Mouse (Mus musculus): ENCODE measurements around the gene Plcg1.

Gene Plcg1

DNA sequence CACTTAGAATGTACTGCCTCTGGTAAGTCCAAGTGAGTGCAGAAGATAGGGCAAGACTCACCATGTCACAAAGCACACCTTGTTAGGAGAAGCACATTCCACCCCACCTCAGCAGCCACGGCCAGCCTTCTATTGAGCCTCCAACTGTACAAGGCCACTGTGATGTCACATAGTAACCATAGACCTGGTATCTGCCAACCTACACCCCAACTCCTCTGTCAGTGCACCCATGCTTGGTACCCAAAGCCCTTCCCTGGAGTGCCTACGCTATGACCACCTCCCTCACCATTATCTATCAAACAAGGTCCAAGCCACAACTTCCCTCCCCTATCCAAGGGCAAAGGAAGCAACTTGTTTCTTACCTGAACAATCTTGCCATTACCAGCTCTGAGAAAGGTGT, 37.9 kb downstream of the Plcg1 start:
- DNase-seq (ENCODE audit: low read depth, low spot score): no peak

DNA sequence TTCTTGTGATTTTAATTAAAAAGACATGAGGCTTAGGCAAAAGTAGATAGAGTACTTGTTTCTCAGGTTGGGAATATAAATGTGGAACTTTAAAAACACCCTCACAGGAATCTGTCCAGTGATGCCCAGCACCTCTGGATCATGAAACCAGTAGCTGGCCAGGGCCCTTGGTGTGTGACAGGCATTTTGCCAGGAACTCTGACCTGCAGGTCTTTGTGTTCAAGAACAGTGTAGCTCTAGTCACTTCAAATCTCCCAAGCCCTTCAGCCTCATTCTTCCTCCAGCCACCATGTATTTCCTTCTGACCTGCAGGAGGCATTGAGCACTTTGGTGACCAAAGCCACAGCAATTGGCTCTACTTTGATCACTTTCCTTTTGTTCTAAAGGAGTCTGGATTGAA, 39.3 kb downstream of the Plcg1 start:
- DNase-seq (ENCODE audit: low read depth, low spot score): no peak

DNA sequence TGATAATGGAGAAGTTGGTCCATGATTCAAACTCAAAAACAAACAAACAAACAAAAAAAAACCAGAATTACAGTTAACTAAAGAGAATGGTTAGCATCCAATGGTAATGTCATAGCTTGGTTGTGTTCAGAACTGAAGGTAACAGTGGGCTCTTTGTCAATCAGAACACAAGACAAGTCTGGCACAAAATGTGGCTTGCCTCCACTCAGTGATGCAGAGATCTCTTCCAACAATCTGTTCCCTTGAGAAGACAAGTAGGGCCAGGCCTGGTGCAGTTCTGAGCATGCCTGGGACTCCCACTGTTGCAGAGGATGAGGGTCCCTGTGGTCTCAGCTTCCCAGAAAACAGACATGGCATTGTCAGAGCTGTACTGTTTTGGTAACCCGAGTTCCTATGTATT, 39.8 kb downstream of the Plcg1 start:
- DNase-seq (ENCODE audit: low read depth, low spot score): no peak

DNA sequence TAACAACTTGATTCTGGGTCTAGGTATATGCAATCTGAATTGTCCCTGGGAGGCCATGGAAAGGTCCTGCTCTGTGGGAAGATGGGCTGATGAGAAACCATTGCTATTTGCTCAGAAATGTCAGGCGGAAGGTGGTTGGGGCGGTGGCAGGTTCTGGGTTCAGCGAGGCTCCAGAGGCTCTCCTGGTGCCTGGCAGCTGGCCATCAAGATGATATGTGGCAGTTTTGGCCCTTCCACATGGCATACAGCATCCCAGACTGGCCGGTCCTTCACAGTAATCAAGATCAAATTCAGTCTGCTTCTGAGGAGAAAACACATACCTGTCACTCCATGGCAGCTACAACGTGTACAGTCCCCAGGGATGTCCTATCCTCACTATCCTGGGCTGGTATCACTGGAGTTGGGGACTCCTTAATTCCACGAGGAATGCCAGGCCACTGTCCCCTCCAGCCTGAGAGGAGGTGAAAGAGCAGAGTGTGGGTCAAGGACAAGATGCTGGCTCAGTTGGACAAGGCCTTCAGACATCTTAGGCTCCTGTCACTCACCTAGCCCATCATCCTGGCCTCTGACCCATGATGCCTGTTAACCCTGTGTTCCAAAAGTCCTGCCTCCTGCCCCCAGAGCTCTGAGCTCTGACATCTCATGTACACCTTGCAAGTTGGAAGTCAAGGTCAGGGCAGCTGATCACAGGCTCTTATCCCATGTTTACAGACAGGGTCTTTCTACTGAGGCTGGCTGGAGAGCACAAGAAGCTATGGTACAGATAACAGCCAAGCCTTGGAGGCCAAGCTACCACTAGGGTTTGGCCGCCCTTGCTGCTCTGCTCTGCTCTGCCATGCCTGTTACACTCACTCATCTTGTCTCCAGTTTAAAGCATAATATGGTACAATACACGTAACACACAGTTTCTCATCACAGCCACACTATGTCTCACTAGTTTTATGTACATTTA, 40.5 kb downstream of the Plcg1 start:
- no peak for DNase-seq (ENCODE audit: low read depth, low spot score)

DNA sequence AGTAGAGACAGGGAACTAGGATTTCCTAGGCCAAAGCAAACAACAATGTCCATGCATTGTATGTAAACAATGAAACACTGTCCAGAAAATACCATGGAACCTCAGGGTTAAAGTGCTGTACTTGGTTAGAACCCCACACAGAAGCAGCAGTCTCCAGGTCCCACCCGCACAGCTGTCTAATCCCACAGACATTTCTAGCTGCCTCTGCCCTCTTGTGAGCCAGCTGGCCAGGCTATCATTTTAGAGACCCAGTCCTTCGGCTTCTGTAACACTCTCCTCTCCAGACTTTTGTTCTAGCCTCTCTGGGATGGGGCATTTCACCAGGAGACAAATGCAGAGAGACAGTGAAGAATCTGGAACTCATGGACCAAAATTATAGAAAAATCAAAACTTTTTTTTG, 46.9 kb downstream of the Plcg1 start:
- no peak for DNase-seq (ENCODE audit: low read depth, low spot score)

DNA sequence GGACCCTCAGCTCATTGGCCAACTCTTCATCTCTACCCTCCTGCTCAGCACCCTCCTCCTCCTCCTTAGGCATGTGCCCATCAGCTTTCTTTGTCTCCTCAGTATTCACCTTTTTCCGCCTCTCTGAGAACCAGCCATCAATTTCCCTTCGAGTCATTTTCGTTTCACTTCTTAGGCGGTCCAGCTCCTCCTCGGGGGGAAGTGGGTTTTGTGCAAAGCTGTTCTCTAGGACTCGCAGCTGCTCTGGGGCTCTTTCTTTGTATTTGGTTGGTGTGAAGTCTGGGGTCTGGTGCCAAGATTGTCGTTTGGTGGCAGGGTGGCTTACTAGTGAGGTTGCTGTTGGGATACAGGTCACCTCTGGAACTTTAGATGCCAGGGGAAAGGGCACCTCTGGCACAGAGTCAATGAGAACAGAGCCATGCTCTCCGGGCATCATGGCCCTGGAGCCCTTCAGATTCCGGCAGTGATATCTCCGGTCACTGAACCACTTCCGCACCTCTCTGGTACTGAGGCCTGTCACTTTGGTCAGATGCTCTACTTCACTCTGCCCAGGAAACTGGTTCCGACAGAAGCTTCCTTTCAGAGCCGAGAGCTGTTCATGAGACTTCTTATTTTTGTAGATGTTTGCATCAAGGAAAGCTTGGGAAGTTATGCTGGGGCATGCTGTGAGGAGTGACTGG, 49.2 kb downstream of the Plcg1 start:
- no peak for DNase-seq (ENCODE audit: low read depth, low spot score)

DNA sequence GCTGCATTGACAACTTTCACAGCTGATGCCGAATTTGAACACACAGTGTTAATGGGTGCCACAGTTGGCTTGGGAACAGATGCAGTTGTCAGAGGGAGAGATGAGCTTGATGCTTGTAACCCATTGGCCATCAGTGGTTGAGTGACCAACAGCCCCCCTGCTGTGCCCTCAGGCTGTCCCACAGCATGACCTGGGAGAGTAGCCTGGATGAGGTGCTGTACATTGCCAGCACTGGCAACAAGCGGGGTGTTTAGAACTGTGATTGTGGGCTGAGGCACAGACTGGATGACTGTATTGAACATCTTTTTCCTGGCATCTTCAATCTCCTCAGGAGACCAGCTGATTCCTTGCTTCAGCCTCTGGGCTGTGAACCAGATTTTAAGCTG, 49.7 kb downstream of the Plcg1 start:
- DNase-seq (ENCODE audit: low read depth, low spot score): no peak

DNA sequence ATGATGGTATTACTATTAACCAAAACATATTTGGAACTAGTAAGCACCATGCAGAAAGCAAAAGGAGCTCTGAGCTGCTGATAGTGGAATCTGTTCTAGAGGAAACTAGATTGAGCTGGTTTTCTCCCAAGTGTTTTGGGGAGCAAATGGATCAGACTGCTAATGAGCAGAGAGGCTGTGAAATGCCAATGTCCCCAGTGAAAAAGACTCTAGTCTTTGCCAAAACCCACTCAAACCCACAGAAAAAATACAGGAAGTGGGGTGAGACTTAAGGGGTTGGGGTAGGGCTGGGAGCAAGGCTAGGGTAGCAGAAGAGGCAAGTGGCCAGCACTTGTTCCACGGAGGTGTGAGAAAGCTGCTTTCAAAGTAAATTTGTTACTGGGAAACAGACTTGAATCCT, 55.2 kb downstream of the Plcg1 start:
- no peak for DNase-seq (ENCODE audit: low read depth, low spot score)

DNA sequence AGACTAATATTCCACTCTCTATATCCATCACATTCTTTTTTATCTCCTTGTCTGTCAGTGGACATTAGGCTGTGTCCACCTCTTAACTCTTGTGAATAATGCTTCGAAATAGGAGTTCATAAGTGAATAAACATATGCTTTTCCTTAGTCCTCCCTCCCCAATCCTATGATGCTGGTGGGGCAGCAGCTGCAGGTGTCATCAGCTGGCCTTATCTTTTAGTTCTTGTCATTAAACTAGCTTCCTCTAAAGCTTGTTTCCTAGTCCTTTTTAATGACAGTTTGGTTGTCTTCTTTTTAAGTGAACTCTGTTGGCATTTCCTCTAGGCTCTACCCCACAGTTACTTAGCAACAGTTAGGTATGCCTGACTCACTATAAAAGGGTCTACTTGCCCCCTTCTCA, 57.9 kb downstream of the Plcg1 start:
- DNase-seq (ENCODE audit: low read depth, low spot score): no peak

DNA sequence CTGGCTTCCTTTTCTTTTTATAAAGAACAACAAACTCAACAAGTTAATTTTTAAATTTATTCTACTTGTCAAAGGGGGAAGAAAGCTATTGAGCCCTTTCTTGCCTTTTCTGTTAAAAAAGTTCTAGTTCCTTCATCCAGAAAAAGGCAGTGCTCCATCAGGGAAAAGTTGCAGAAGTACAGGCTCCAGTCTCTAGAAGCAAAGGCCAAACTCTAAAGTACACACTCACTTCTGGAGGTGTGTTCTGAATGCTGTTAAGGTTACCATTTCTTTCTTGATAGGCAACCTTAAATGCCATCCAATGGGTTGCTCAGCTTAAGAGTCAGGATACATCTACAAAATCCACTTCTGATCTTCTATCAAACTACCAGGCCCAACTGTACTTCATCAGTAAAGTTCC, 58.6 kb downstream of the Plcg1 start:
- DNase-seq (ENCODE audit: low read depth, low spot score): no peak

DNA sequence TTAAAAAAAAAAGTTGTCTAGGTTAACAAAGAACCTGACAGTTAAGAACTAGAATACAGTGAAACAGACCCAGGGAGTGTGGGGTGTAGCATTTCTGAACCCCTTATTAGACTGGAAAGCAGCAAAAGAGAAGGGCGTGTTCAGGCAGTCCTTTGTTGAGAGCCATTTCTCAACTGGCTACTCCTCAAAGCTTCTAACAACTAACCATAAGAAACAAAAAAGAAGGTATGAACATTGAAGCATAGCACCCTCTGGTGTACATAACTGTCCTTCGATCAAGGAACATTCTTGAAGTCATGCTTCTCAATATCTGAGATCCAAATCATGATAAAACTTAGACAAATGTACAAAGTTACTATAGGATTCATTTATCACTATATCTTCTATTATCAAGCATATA, 62.0 kb downstream of the Plcg1 start:
- DNase-seq (ENCODE audit: low read depth, low spot score): peak; percentile 38

DNA sequence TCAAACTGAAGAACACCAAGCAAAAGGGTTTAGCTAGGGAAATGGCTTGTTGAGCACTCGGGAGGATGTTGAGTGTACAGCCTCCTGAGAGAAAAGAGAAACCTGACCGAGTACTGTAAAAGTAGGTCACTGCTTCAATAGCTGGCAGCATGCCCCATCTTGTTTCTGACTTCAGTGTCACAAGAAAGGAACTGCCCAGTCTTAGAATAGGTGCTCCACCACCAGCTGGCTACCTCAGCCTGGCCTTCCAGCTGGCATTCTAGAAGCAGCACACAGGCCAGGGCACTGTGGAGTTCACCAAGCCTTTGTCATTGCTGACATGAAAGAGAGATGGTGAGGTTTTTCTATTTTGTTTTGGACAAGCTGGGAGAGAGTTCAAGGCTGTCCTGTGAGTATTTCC, 65.9 kb downstream of the Plcg1 start:
- no peak for DNase-seq (ENCODE audit: low read depth, low spot score)

DNA sequence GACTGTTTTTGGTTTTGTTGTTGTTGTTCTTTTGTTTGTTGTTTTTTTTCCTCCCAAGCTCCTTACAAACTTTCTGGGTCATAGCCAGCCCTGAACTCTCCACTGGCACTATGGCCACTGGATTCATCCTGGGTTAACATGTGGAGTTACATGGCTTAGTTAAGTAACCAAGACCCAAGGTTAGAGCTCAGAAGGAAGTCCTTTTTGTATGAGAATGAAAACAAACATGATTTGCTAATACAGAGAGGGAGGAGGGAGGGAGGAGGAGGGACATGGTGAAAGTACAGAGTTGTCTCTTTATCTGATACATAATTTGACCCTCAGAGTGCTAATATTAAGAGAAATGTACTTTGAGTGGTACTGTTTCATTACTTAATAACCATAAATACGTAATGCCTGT, 67.1 kb downstream of the Plcg1 start:
- no peak for DNase-seq (ENCODE audit: low read depth, low spot score)

DNA sequence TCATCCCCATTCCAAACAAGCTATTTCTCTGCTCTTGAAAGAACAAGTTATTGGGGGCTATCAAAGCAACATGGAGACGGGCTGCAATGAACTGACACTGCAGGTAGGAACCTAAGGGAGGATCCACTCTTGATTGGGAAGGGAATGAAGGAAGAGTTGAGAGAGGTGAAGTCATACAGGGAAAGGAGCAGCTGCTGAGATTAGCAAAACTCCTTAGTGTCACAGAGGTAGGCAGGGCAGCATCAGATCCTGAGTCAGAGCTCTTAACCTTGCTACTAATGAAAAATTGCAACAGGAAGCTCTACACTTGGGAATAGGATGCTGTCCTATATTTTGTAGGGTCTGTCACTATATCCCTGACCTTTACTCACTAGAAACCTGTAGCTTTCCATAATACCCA, 69.9 kb downstream of the Plcg1 start:
- no peak for DNase-seq (ENCODE audit: low read depth, low spot score)

DNA sequence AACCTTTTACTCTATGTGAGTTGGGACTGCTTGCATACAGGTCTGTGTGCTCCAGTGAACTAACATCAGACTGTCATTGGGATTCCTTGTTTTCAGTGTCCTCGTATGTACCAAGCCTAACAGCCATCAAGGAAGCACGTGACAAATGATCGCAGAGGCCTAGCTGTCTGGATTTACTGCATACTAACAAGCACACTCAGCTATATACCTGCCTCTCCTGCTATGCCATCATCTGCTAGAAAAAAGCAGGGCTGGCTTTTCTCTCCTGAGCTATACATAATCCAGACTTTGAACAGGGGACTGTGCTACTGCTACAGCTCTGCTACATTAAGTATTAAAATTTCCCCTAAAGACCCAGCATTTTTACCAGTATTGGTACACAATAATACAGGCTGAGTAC, 71.2 kb downstream of the Plcg1 start:
- DNase-seq (ENCODE audit: low read depth, low spot score): no peak

DNA sequence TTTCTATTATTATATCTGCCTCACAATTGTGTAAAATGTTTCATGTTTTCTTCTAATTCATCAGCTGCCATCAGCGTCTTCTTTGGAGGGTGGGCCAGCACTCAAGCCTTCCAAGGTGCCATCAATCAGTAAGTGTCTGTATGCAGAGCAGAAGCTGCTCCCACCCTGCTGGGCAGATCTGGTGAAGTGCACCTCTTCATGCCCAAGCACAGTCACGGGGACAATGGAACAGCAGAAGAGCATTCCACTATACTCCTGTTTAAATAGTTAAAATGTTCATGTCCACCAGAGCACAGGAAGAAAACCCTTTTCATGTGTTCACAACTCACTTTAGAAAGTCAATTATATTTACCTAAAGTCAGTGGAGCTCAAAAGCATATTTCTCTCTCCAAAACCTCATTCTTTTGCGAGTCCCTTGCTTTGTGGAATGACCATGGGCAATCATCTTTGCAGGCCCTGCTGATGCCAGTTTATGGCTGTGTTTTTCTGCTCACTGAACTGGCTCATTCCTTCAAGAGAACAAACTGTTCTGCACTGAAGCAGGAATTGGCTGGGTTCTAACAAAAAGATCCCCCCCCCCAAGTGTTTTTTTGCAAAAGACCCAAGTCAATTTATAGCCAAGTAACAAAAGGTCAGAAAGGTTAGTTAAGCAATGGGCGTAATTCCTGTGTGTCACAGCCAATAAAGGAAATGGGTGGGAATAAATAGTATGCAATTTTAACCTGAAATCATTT, 73.9 kb downstream of the Plcg1 start:
- DNase-seq (ENCODE audit: low read depth, low spot score): no peak

DNA sequence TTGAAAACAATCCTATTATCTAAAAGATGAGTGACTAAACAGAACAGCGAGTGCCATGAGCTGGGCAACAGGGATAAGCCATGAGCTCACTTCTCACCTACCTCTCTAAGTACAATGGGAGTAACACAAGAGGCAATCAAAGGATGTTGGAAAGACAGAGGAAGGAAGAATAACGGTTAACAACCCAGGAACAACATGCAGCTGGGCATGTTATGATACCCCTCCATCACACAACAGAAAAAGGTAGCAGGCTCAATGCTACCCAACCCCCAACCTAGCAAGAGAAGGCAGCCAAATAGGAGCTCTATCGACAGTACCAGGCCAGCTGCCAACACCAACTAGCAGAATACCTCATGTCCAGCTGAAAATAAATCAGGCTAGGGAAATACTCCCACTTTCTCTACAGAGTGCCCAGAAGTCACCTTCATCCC, 75.0 kb downstream of the Plcg1 start:
- DNase-seq (ENCODE audit: low read depth, low spot score): peak; percentile 19

DNA sequence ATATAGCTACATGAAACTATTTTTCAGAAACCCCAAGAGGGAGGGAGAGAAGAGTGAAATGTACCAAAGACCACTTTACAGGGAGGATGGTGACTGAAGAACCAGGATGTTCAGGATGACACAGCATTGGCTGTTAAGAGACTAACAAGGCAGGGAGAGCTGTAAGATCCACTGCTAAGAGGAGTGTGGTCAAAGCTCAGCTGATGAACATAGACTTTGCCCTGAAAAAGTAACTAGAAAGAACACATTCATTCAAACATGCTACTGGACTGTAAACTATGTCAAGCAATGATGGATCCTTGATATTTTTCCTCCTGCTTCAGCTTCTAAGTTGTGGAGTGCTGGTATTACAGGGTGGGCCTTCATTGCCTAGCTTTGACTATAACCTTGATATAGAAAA, 79.3 kb downstream of the Plcg1 start:
- DNase-seq (ENCODE audit: low read depth, low spot score): no peak

DNA sequence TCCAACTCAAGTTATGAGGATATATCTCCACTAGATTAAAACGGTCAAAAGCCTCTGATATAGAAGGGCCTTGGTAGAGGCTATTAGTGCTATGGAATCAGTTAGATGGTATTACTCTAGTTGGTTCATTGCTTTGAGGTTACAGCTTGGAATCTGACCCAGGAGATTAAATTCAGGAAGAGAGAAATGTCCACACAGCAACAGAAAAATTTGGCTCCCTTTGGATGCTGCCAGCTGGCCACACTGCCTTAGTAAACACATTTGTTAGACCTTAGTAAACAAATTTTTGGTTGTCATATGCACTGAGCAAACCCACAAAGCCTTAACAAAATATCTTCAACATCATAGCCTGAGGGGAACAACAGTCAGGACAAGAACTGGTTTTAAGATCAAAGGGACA, 79.7 kb downstream of the Plcg1 start:
- no peak for DNase-seq (ENCODE audit: low read depth, low spot score)

All from 3T3-L1 (cell line).